Mouse (Mus musculus) monocyte, adult 2 months (primary cell): ENCODE results near the gene Pus1.
"Not testable (repeated sequence)": the region's sequence is repeated elsewhere in the genome, so short reads cannot be mapped to it uniquely, and the experiment has no call there.

Source experiments
- DNase-seq, 2 experiments: peaks; one replicate each; pipeline ENCODE4 v3.0.0; 2022; ENCODE audit warnings: low spot score in 2 of 2, low read depth in 1 of 2

Gene Pus1

GRCm38 (mm10) chr5:110781529-110782238 is 1.2 kb upstream of the Pus1 start:
- DNase-seq: no peak

GRCm38 (mm10) chr5:110780761-110781528 is 486 bp upstream of the Pus1 start:
- DNase-seq: no peak

GRCm38 (mm10) chr5:110779276-110779997 is 1.0 kb downstream of the Pus1 start:
- no peak for DNase-seq

GRCm38 (mm10) chr5:110778263-110778662 is 2.2 kb downstream of the Pus1 start:
- DNase-seq: no peak

GRCm38 (mm10) chr5:110776141-110776540 is 4.3 kb downstream of the Pus1 start:
- no peak for DNase-seq

GRCm38 (mm10) chr5:110774511-110774910 is 5.9 kb downstream of the Pus1 start:
- DNase-seq: no peak

- not testable (repeated sequence) for DNase-seq
Observed at GRCm38 (mm10) chr5:110772945-110773344, 7.5 kb downstream of the Pus1 start.

GRCm38 (mm10) chr5:110770448-110771158 is 9.9 kb downstream of the Pus1 start, which contains the start of gene Ep400:
Gene Ep400, minus strand, starts transcription at chr5:110770717.
- peak; percentile 99 to 100 for DNase-seq

- DNase-seq: no peak
Observed at GRCm38 (mm10) chr5:110770031-110770445, 10.4 kb downstream of the Pus1 start.

- DNase-seq: no peak
Observed at GRCm38 (mm10) chr5:110769272-110769671, 11.2 kb downstream of the Pus1 start.

GRCm38 (mm10) chr5:110763890-110764289 is 16.6 kb downstream of the Pus1 start:
- no peak for DNase-seq

GRCm38 (mm10) chr5:110745021-110745420 is 35.4 kb downstream of the Pus1 start:
- DNase-seq: no peak

- no peak for DNase-seq
Observed at GRCm38 (mm10) chr5:110739496-110740275, 40.8 kb downstream of the Pus1 start.

GRCm38 (mm10) chr5:110735606-110736005 is 44.9 kb downstream of the Pus1 start:
- DNase-seq: no peak

- no peak for DNase-seq
Observed at GRCm38 (mm10) chr5:110733231-110733823, 47.1 kb downstream of the Pus1 start.

- no peak for DNase-seq
Observed at GRCm38 (mm10) chr5:110731227-110731626, 49.2 kb downstream of the Pus1 start.

GRCm38 (mm10) chr5:110727850-110728249 is 52.6 kb downstream of the Pus1 start:
- DNase-seq: no peak
